Mouse (Mus musculus) urinary bladder, postnatal 14 days (tissue): ENCODE data around the gene Tmem39a.

Source experiments
- DNase-seq: peaks from one replicate; pipeline ENCODE4 v3.0.0; 2021; ENCODE audit warnings: low spot score

The Tmem39a gene

DNA sequence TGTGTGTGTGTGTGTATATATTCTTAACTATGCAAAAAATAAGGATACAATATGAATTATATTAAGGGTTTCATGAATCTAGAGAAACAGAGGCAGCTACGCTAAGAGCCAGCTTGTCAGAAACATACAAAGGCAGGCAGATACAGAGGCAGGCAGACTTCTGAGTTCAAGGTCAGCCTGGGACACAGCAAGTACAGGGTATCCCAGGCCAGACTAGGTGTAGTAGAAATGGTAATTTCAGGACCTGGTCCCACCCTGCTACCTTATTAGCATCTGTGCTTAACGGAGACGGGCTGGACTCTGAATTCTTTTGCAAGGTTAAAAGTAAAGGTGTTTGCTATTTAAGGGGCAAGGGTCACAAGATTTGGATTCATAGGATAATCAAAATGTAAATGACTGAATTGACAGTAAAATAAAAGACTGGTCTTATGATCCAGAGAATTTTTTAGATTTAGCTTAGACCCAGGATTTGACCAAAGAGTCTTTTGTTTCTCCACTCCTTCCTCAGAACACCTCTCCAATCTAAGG lies at the start of gene Tmem39a:
Tmem39a (plus strand) TSS at position 478 of the 528 bp plus-strand sequence.
- no peak for DNase-seq

DNA sequence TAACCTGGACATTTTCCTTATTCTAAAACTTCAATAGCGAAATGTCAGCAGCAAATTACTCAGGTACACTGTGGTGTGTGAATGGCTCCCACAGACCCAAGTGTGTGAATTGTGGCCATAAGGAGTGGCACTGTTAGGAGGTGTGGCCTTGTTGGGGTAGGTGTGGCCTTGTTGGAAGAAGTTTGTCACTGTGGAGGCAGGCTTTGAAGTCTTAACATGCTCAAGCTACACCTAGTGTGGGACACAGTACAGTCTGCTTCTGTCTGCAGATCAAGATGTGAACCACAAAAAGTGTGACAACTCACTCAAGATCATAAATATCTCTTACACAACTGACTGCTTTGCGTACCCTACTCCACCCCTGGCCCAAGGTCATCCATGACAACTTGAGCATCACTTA lies 47.7 kb upstream of the Tmem39a start:
- no peak for DNase-seq

DNA sequence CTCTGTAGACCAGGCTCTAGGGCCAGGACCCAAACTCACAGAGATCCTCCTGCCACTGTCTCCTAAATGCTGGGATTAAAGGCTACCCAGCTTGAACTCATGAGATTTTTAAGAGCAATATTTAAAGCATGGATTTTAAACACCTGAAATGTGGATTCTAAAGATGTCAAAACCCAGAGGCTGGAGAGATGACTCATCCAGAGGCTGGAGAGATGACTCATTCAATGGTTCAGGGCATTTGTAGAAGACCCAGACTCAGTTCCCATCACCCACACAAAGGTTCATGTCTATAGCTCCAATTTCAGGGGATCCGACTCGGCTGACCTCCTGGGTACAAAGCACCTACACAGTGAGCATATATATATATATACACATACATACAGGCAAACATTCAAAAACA lies 39.4 kb upstream of the Tmem39a start:
- DNase-seq: no peak

DNA sequence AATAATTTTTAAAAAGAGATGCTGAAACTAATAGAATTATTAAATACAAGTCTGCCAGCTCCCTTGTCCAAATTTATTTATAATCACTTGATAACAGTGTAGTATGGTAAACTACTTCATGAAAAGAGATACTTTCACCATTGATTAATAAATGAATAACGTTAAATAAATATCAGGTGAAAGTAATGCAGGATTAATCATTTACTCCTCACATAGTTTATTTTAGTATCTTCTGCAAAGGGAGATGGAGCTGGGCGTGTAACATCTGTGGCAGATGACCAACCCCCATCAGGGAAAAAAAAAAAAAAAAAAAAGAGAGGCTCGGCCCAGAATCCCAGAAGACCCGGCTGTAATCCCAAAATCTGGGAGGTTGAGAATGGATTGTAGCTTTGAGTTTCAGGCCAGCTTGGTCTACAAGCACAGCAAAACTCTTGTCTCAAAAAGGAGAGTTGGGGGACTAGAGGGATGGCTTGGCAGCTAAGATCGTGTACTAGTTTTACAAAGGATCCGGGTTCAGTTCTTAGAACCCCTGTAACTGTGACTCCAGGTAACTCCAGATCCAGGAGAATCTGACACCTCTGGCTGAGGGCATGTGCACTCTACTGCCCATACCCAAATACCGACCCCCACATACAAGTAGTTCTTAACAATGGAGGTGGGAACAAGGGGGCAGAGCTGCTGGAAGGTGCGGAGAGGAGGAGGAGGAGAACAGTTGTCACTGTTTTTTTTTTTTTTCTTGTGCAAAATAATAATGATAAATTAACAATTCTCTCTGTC lies 37.1 kb upstream of the Tmem39a start:
- no peak for DNase-seq

DNA sequence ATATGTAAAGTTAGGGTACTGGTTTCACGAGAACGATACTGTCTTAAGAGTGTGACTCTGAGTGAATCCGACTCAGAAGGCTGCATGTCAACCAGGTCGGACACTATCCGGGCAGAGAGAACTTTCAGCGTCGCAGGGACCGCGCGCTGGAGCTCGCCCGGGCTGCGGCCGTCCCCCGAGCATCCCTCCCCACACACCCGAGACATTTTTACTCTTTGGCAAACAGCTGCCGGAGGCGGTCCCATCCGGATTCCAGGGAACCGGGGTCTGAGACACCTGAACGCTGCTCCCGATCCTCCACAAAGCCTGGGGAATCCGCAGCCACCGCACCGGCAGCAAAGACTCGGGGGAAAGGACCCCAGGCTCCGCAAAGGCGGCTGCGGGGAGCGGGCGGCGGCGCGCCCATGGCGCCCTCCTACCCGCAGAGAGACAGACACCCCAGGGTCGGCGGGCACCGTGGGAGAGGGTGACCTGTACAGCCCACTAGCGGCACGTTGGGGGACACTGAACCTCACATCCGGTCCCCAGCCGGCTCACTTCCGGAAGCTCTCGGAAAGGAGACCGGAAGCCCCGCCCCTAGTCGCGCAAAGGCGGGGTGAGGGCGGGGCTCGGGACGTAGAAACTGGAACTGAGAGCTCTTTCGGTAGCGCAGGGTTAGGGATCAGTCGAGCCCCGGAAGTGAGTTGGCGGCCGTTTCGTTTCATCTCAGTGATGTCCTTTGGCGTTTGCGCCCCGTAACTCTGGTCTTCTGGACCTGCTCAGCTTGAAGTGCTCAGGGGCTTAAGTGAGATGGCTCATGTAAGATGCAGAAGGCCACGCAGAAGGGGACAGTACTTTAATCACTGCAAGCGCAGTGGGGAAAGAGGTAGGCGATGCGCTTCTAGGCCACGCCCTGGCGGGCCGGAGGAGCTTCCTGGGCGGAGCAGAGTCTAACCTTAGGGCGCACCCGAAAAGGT lies 36.1 kb upstream of the Tmem39a start, which contains the start of gene Timmdc1:
Timmdc1 (minus strand) TSS at position 535 of the 956 bp plus-strand sequence.
- peak; percentile 95 for DNase-seq

DNA sequence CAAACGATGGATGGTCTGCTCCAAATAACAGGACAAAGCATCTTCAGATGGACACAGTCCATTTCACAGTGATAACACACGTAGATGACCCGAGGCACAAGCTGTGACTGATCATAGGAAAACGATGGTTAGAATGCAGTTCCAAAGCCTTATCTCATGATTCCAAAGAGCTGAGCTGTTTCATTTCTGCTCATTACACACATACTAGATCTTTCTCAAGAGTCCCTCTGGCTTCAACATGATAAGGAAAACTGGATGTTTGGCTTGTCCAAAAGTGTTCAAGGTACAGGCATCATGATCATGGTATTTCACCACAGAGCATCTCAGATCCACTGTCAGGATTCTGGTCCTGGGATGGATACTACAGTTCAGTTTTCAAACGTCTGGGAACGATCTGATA lies 32.2 kb upstream of the Tmem39a start:
- no peak for DNase-seq

DNA sequence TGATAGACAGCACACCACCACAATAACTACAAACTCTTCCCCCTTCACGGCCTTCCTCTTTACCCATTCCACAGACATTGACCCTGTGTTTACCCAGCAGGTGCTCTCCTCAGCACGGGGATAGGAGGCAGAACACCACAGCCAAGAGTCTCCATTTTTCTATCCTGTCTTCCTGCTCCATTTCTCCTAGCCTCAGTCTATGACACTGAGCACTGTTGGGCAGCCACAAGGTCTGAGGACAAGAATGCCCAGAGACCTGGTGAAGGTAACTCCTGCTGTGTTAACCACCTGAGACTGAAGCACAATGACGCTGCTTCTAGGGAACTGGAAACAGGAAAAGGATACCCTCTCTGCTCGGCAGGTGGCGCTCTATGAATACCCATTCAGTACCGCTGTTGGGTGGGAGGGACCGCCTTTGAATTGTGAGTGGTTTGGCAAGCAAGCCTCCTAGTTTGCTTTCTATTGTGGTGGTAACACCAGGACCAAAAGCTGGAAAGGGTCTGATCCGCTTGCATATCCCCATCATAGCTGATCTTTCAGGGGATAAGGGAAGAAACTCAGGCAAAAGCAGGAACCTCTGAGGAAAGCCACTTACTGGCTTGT lies 21.9 kb upstream of the Tmem39a start:
- peak; percentile 77 for DNase-seq

DNA sequence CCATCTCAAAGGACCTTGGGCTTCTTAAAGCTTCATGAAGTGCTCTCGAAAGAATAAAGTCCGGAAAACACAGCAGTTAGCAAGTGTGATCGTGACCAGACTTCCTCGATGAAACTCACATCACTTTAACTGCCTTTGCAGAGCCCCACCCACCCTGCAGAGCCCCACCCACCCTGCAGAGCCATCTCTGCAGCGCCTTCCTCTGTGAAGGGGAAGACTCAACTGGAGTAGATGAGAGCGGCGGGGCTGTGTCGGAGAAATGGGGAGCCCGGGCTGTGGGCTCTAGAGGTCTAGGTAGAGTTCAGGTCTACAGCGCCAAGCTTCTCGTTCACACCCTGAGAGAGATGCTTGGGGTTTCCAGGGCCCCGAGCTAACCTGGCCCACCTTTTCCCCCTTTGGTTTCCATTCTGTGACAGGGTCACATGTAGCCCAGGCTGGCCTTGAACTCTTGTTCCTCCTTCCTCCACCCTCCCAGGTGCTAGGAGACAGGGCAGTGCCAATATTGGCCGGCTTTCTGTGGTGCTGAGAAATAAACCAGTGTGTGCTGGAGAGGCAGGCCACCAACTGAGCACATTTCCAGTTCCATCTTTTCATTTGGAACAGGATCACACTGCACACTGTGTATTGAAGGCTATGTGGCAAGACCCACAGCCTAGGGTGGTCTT lies 19.6 kb upstream of the Tmem39a start:
- no peak for DNase-seq

DNA sequence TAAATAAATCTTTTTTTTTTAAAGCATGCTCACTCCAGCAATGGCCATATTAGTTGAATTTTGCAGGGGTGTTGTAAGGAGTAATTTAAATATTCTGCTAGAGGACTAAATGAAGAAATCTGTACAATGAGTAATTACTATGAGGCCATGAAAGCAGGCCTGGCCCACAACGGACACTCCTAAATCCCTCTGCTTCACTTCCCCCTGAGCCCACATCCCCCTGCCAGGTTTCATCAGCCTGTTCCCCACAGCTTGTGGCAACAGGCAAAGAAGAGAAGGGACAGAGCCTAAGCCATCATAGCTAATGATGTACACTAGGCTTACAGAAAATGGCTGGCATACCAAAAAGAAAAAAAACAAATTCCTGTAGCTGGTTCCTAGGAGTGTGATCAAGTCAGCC lies 10.5 kb upstream of the Tmem39a start:
- no peak for DNase-seq

DNA sequence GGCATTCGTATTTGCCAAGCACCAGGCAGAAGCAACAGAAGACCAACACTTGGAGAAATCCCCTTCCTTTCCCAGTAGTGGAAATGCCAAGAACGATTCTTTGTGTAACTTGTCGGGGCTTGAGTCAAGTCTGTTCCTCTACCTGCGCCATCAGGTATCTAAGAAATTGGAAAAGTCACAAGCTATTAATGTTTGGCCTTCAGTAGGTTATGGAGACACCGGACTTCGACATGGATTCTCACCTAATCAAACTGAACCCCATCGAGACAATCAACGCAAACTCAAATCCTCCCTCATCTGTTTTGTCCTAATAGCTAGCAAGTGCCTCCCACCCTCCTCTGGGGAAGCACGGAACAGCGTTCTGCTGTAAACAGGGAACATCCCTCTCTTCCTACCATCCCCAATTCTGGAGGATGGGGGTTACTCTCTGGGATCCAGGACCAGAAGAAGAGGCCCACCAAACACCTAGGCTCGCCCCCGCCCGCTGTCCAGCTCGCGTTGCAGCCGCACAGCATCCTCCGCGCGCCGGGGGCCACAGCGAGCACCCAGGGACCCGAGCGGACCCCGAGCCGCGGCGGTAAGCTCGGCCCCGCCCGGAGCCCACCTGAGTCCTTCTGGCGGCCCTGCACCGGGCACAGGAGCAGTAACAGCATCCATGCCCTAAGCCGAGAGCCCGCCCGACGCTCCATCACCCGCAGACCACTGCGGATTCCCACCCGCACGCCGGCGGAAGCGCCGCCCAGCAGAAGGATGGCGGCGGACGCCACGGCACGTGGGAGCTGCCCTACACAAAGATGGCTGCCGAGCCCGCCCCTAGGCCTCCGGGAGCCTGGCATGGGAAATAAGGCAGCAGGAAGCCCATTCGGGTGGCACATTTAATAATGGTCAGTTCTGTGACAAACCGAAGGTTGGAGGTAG lies 8.8 kb upstream of the Tmem39a start, which contains the start of gene Poglut1:
Poglut1 (minus strand) TSS at position 780 of the 918 bp plus-strand sequence.
- peak; percentile 78 for DNase-seq

DNA sequence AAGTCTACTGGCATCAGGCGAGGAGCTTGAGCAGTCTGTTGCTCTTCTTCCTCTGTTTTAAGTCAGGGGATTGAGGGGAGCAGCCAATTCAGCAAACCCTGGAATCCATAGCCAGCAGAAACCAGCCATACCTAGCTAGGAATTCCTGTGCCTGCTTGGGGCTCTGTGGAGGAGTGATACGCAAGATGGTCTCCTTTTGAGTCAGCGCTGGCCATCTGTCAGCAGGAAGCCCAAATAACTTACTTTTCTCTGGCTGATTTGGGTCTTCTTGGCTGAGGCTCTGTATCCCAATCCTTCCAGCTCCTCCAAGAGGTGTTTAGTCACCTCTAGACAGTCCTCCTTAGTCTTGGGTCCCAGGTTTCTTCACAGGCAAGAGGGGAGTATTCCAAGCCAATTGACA lies 2.5 kb upstream of the Tmem39a start:
- DNase-seq: no peak

DNA sequence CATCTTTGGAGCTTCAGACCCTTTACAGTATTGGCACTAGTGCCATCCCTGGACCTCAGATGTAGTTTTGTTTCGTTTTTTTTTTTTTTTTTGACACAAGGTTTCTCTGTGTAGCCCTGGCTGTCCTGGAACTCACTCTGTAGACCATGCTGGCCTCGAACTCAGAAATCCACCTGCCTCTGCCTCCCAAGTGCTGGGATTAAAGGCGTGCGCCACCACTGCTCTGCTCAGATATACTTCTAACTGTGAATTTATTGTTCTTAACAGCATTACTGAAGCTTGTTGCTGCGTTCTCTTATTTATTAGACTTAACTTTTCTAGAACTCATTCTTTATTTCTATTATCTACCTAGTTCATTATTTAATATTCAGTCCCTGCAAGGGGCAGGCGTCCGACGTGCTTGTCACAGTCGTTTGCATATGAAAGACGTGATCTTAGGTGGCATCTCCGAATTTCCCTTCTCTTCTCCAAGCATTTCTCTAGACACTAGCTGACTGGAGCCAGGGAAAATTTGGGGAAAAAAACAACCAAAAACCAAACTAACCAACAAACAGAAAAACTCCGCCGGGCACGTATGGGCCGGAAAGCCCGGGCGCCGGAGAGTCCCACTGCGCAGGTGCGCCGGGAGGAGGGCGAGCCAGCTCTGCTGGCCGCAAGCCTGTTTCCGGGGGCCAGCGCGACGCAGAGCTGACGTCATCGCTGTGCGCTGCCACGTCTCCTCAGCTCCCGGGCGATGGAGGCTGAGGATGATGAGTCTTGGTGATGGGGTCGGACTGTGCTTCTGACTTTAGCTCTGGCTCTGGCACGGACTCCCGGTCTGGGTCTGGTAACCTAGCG lies 3.9 kb downstream of the Tmem39a start:
- DNase-seq: peak; percentile 94

DNA sequence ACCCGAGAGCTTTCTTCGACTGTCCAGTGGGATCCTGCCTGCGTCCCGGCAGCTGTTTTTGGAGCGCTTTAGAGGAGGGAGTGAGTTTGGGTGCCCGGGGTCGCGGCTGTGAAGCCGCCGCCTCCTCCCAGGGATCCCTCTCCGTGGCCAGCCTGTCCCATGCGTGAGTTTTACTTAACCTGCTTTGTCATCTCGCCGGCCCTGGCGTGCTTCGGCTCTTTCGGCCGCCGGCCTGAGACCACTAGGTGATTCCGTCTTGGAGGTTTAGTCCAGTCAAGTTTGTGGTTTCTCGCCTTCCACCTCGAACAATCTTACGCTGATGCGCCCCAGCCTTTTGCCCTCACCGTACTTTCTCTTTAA lies 4.5 kb downstream of the Tmem39a start:
- no peak for DNase-seq

DNA sequence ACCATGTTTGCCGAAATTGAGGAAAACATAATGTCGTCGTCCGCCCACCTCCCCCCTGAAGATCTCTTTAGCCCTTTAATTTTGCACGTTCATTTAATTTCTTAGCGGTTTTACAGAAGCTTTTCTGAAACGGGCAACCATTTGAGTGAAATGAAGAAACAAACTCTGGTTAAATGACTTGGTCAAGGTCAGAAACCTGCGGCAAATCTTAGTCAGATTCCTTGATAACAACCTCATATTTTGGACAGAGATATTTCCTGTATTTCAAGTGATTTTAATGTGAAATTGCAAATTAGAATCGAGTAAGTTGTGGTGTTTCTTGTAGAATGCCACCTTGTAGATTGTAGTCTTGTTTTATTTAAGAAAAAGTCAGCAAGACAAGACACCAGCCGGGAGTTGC lies 5.0 kb downstream of the Tmem39a start:
- no peak for DNase-seq

DNA sequence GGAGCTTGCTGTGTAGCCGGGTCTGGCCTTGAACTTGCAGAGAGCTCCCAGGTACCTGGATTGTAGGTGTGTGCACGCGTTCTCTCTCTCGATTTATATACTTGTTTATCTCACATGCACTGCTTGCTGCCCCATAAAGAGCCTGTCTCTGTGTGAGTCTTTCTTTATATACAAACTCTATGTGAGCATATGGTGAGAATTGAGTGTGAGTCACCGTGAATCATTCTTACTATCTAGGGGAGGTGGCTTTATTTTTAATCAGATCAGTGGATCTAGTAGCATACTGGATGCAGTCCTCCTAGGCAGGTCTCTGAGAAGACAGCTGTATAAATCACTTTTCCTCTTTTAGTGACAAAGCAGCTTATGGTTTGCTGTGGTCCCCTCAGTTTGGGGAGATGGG lies 9.7 kb downstream of the Tmem39a start:
- no peak for DNase-seq

DNA sequence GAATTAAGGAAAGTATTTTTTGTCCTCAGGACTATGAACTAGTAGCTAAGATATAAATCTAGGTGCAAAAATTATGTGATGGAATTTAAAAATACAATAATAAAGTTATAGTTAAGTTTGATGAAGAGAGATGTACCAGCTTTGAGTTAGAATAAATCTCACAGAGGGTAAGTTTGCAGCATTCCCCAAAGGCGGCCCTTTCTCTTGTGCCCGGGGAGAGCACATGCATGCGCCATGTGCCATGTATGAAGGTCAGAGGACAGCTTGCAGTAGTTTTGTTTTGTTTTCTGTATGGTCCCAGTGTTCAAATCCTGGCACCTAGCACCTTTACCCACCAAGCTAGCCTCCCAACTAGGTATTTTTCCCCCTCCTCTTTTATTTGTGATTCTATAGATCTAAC lies 13.0 kb downstream of the Tmem39a start:
- DNase-seq: no peak

DNA sequence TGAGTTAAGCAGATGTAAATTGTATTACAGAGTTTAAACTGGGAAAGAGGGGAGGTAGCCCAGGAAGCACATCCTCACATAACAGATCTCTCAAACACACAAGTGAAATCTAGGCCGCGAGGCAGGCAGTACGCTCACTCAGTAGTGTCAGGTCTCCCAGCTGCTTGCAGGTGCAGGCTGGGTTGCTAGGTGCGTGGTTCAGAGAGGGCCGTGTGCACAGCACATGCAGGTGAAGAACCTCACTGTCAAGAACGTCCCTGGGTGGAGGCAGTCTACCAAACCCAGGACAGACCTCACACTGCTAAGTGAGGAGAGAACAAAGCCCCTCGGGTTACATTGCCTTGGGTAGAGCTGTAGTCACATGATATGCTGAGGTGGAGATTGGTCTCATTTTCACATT lies 26.3 kb downstream of the Tmem39a start:
- DNase-seq: no peak

DNA sequence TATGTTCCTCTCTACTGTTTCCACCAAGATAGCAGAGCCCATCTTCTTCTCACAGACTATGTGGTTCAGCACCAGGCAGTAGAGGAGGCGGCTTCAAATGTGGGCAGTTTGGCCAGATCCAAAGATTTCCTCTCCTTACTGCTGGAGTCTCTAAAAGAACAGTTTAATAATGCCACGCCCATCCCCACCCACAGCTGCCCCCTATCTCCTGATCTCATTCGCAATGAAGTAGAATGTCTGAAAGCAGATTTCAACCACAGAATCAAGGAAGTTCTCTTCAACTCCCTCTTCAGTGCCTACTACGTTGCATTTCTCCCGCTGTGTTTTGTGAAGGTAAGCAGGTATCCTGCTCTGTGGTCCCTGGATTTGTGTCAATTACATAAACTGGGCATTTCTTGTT lies 26.7 kb downstream of the Tmem39a start:
- DNase-seq: no peak

DNA sequence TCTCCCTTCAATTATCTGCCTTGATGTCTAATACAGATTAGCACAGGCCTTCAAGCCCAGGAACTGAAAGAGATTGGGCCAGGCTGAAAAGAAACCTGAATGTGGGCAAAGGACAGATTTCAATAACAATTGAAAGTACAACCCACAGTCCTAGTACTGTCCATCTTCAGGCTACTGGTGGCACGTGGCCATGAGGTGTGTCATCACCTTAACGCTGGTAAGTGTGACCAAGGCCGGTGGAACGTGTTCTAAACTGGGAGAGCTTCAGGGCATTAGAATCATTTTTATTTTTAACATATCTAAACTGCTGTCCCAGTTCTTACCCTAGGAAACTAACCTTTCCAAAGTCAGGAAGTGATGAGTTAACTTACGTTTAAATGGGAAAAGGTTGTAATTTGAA lies 28.7 kb downstream of the Tmem39a start:
- no peak for DNase-seq

DNA sequence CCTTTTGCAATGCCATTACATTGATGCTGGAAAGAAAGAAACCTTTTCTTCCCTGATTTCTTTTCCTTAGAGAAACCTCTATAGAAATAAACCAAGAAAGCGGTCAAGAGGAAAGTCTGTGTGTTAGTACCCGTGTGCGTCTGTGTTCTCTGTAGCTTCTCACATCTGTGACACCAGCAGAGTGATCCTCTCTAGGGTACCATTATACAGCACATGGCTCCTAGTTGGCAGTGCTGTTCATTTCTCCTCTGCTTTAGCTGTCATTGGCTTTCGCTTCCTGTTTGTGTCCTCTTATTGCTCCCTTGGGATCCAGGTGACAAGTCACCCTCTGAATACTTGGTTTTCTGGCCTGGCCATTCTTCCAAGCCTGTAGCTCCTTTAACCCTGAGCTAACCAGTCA lies 29.1 kb downstream of the Tmem39a start:
- DNase-seq: no peak
